Comparison of ENCODE assay signal across 7 mouse cellular contexts in genomic region chr11:118470234-118470966, GRCm38 (mm10). TPM values are rescaled to one million over a fixed set of nuclear protein-coding genes. Genes with fewer than 3 reads are reported as not detected.
DNase-seq lines count a peak whose midpoint lies in the region; ATAC-seq and TF ChIP-seq lines count a peak whose summit lies in the region.

No protein-coding gene starts in this region.

- no peak overlapping the region for H3K4me3 ChIP-seq in hindbrain, embryonic 16.5 days (ENCODE audit: low read length)
- H3K4me3 ChIP-seq in cerebellum, adult 2 months (replicated peaks; ENCODE audit: insufficient read depth, low read depth, low read length), result no peak overlapping the region

- ATAC-seq in hindbrain, embryonic 16.5 days, result 0 out of 2 replicates have a peak, but pooled peaks have one; percentile 34
- peak; percentile 71 for ATAC-seq in megakaryocyte progenitor cell, adult 5-6 weeks (replicated peaks; ENCODE audit: poor library complexity)

- peak; percentile 85 for DNase-seq in MN1 (ENCODE audit: low spot score)
- DNase-seq in c-Kit-positive CD71-negative TER-119-negative erythroid progenitor cells, embryonic 14.5 days (ENCODE audit: low read depth), result peak; percentile 57
- DNase-seq in thymus, adult 18-20 months, result peak; percentile 76 to 81
- DNase-seq in cerebellum, adult 2 months, result no peak
- DNase-seq in adrenal gland, postnatal 36 days, result no peak

- H3K9me3 ChIP-seq in hindbrain, embryonic 16.5 days (ENCODE audit: control insufficient read depth, low read length), result no peaks in the 10 kb centered on the region

- no peak for TF ChIP-seq POLR2A in cerebellum, adult 2 months (IDR thresholded peaks at IDR 0.05; ENCODE audit: borderline replicate concordance, insufficient read depth, low read length)

- peak overlapping the region; percentile 16; the same call in 1 of the 2 replicates for H3K27ac ChIP-seq in hindbrain, embryonic 16.5 days (ENCODE audit: low read depth, low read length)
- H3K27ac ChIP-seq in cerebellum, adult 2 months (ENCODE audit: insufficient read depth, low read length), result no peak overlapping the region

- no peak overlapping the region for H3K9ac ChIP-seq in hindbrain, embryonic 16.5 days (ENCODE audit: low read depth, low read length)

- no peaks in the 10 kb centered on the region for H3K27me3 ChIP-seq in hindbrain, embryonic 16.5 days (replicated peaks; ENCODE audit: control insufficient read depth, insufficient read depth, low read length)
- no peaks in the 10 kb centered on the region for H3K27me3 ChIP-seq in cerebellum, adult 2 months (ENCODE audit: control insufficient read depth, insufficient read depth, low read length)

- H3K4me1 ChIP-seq in hindbrain, embryonic 16.5 days (ENCODE audit: control insufficient read depth, insufficient read depth, low read depth, low read length), result peaks cover 5% of the 10 kb centered on the region
- H3K4me1 ChIP-seq in cerebellum, adult 2 months (ENCODE audit: control insufficient read depth, insufficient read depth, low read length), result 0 out of 2 replicates have a peak, but pooled peaks cover 4% of the 10 kb centered on the region

- H3K36me3 ChIP-seq in hindbrain, embryonic 16.5 days (ENCODE audit: control insufficient read depth, insufficient read depth, low read length), result no peaks in the 10 kb centered on the region

- no peak for TF ChIP-seq CTCF in cerebellum, adult 2 months (IDR thresholded peaks at IDR 0.05; ENCODE audit: borderline replicate concordance, insufficient read depth, low read depth, low read length)

- WGBS in hindbrain, embryonic 16.5 days, result 15% methylated on average over 12 of the region's 12 CpGs
- WGBS in cerebellum, adult 2 months, result 47% methylated on average over 12 of the region's 12 CpGs

- H3K4me2 ChIP-seq in hindbrain, embryonic 16.5 days (ENCODE audit: low read length), result no peak overlapping the region

RNA-seq across cellular contexts. Expression of gene Engase, which starts 6.2 kb away (rescaled TPM):
- polyA plus RNA-seq in hindbrain, embryonic 16.5 days (2015; fragmentation: Nextera tagmentation; extraction: Ambion mirVana), result 6.5 and 8.7 TPM in 2 replicates
- total RNA-seq in megakaryocyte progenitor cell, adult 5-6 weeks (2015), result 0.89 and 1.2 TPM in 2 replicates
- total RNA-seq in megakaryocyte progenitor cell, adult 5-6 weeks (2017), result 3.2 and 4.6 TPM in 2 replicates
- 8.3 and 9.3 TPM in 2 replicates for polyA plus RNA-seq in cerebellum, adult 2 months (2012; rRNA removed)
- total RNA-seq in adrenal gland, postnatal 36 days (2021), result 10 to 100 TPM; 10.3 to 20.7 TPM

RNA-seq across cellular contexts. Expression of gene C1qtnf1, which starts 42.4 kb away (rescaled TPM):
- 4.4 and 7.0 TPM in 2 replicates for polyA plus RNA-seq in hindbrain, embryonic 16.5 days (2015; fragmentation: Nextera tagmentation; extraction: Ambion mirVana)
- total RNA-seq in megakaryocyte progenitor cell, adult 5-6 weeks (2015), result not detected in 2 replicates
- not detected in 2 replicates for total RNA-seq in megakaryocyte progenitor cell, adult 5-6 weeks (2017)
- polyA plus RNA-seq in cerebellum, adult 2 months (2012; rRNA removed), result 1.5 and 1.7 TPM in 2 replicates
- total RNA-seq in adrenal gland, postnatal 36 days (2021), result 10 to 100 TPM; 21.6 to 22.7 TPM

RNA-seq across cellular contexts. Expression of gene Cant1, which starts 51.5 kb away (rescaled TPM):
- 25.7 and 29.1 TPM in 2 replicates for polyA plus RNA-seq in hindbrain, embryonic 16.5 days (2015; fragmentation: Nextera tagmentation; extraction: Ambion mirVana)
- total RNA-seq in megakaryocyte progenitor cell, adult 5-6 weeks (2015), result 17.6 and 19.2 TPM in 2 replicates
- 18.7 and 20.0 TPM in 2 replicates for total RNA-seq in megakaryocyte progenitor cell, adult 5-6 weeks (2017)
- 41.8 and 42.6 TPM in 2 replicates for polyA plus RNA-seq in cerebellum, adult 2 months (2012; rRNA removed)
- 10 to 100 TPM; 34.9 to 38.0 TPM for total RNA-seq in adrenal gland, postnatal 36 days (2021)

Comparison
In these comparisons a context has a peak if more than half of its experiments do, and no peak if none do; other contexts are left out.
1. DNase-seq: peak in MN1 (single experiment), c-Kit-positive CD71-negative TER-119-negative erythroid progenitor cells, embryonic 14.5 days (single experiment) and thymus, adult 18-20 months (2 of 2); none in cerebellum, adult 2 months (0 of 2) and adrenal gland, postnatal 36 days (0 of 2).
2. RNA of gene C1qtnf1, which starts 42.4 kb away (total RNA-seq): 21.6 to 22.7 TPM in adrenal gland, postnatal 36 days; not detected in megakaryocyte progenitor cell, adult 5-6 weeks; every median in the first group is over 10 times any median in the second.